26 mouse cellular contexts compared by ENCODE assay signal in the genomic region with DNA sequence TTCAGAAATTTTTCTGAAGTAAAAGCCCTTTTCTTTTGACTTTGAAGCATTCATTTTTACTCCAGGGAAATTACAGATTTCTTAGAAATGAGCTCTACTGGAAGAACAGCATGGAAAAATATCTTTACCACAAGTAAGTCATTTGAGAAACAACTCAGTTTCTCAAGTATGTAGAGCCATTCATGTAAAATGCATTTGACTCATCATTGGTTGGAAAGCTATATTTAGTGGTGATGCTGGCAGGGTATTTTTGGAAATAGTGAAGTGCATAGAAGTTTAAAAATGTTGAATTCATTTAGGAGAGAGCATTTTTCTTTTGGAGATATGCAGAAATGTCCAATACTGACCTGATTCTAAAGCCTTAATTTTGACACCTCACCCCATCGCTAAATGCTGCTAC.
A peak's percentile ranks its signal among the peaks of the same experiment; 100 is the strongest.
DNase-seq lines count a peak whose midpoint lies in the region; ATAC-seq and TF ChIP-seq lines count a peak whose summit lies in the region.
"Had no signal": no experiment of that assay in that cellular context is flagged by ENCODE, and none has a peak within 500 bp of the region (broad histone marks: within the 10 kb centered on the region; RNA-seq: fewer than 3 reads in every experiment).

No protein-coding gene starts in this region.

- 0 out of 2 replicates have a peak overlapping the region, but pooled peaks have one; percentile 12 for H3K27ac ChIP-seq in heart, embryonic 15.5 days
- H3K27ac ChIP-seq in cortical plate, adult 2 months (ENCODE audit: insufficient read depth, low read length), result peak overlapping the region; percentile 83
- no peak overlapping the region for H3K27ac ChIP-seq in forebrain, postnatal 0 days (ENCODE audit: low read depth, low read length)
- H3K27ac ChIP-seq: hindbrain, embryonic 14.5 days; limb, embryonic 10.5 days; liver, embryonic 15.5 days; lung, embryonic 15.5 days; midbrain, embryonic 15.5 days; neural tube, embryonic 15.5 days had no signal

- H3K36me3 ChIP-seq in heart, embryonic 15.5 days, result no peaks in the 10 kb centered on the region
- no peaks in the 10 kb centered on the region for H3K36me3 ChIP-seq in forebrain, postnatal 0 days (ENCODE audit: insufficient read depth)
- H3K36me3 ChIP-seq: limb, embryonic 10.5 days; liver, embryonic 15.5 days; lung, embryonic 15.5 days; midbrain, embryonic 15.5 days; neural tube, embryonic 15.5 days had no signal

- H3K4me1 ChIP-seq in heart, embryonic 15.5 days (replicated peaks), result peaks cover 18% of the 10 kb centered on the region
- peaks cover 2% of the 10 kb centered on the region; the same call in 1 of the 2 replicates for H3K4me1 ChIP-seq in cortical plate, adult 2 months (ENCODE audit: control insufficient read depth, insufficient read depth, low read length)
- no peaks in the 10 kb centered on the region for H3K4me1 ChIP-seq in forebrain, postnatal 0 days (ENCODE audit: insufficient read depth)
- H3K4me1 ChIP-seq: limb, embryonic 10.5 days; liver, embryonic 15.5 days; lung, embryonic 15.5 days; midbrain, embryonic 15.5 days; neural tube, embryonic 15.5 days had no signal

- no peak for DNase-seq in heart, postnatal 14 days
- DNase-seq in right cerebral cortex, adult 18-20 months, result peak; percentile 41
- DNase-seq in right cerebral cortex, postnatal 10 days (ENCODE audit: low spot score in 2 of 2), result no peak
- no peak for DNase-seq in forebrain, postnatal 0 days
- no peak for DNase-seq in kidney, postnatal 4 days
- DNase-seq: adrenal gland, postnatal 14 days; cerebellum, adult 9-10 months; gastrocnemius, postnatal 10 days; heart, postnatal 4 days; kidney, adult 18-20 months; layer of hippocampus, adult 9-11 months; liver; lung, postnatal 4 days; right cerebral cortex, postnatal 25 days; spleen, adult 18-20 months; thymus, postnatal 14 days had no signal

- 70% methylated on average over 1 of the region's 1 CpGs for WGBS in heart, embryonic 15.5 days
- 94% methylated on average over 1 of the region's 1 CpGs for WGBS in forebrain, postnatal 0 days

- H3K4me2 ChIP-seq in heart, embryonic 15.5 days, result no peak overlapping the region
- no peak overlapping the region for H3K4me2 ChIP-seq in forebrain, postnatal 0 days (ENCODE audit: low read depth)
- H3K4me2 ChIP-seq: heart, embryonic 11.5 days; hindbrain, embryonic 14.5 days; liver, embryonic 15.5 days; lung, embryonic 15.5 days; midbrain, embryonic 15.5 days; neural tube, embryonic 15.5 days had no signal

- no peak overlapping the region for H3K9ac ChIP-seq in heart, embryonic 15.5 days
- H3K9ac ChIP-seq in forebrain, postnatal 0 days, result no peak overlapping the region
- H3K9ac ChIP-seq: hindbrain, embryonic 14.5 days; liver, embryonic 15.5 days; lung, embryonic 15.5 days; midbrain, embryonic 15.5 days; neural tube, embryonic 15.5 days had no signal

- no peaks in the 10 kb centered on the region for H3K27me3 ChIP-seq in heart, embryonic 15.5 days
- H3K27me3 ChIP-seq in forebrain, postnatal 0 days (ENCODE audit: insufficient read depth, low read length), result no peaks in the 10 kb centered on the region
- H3K27me3 ChIP-seq: liver, embryonic 15.5 days; lung, embryonic 15.5 days; midbrain, embryonic 15.5 days; neural tube, embryonic 15.5 days had no signal

- no peaks in the 10 kb centered on the region for H3K9me3 ChIP-seq in heart, embryonic 15.5 days (replicated peaks)
- no peaks in the 10 kb centered on the region for H3K9me3 ChIP-seq in forebrain, postnatal 0 days (ENCODE audit: low read length)
- H3K9me3 ChIP-seq: limb, embryonic 10.5 days; liver, embryonic 15.5 days; lung, embryonic 15.5 days; midbrain, embryonic 15.5 days; neural tube, embryonic 15.5 days had no signal

- no peak for TF ChIP-seq CTCF in cortical plate, adult 2 months (IDR thresholded peaks at IDR 0.05; ENCODE audit: extremely low read depth, insufficient read depth, low read length)
- TF ChIP-seq CTCF in forebrain, postnatal 0 days (IDR thresholded peaks at IDR 0.05; ENCODE audit: low read depth), result no peak

- no peak overlapping the region for H3K4me3 ChIP-seq in heart, embryonic 15.5 days
- H3K4me3 ChIP-seq in cortical plate, adult 2 months (ENCODE audit: insufficient read depth, low read length), result no peak overlapping the region
- H3K4me3 ChIP-seq in forebrain, postnatal 0 days (ENCODE audit: low read depth, low read length), result no peak overlapping the region
- H3K4me3 ChIP-seq: limb, embryonic 10.5 days; liver, embryonic 15.5 days; lung, embryonic 15.5 days; midbrain, embryonic 15.5 days; neural tube, embryonic 15.5 days had no signal

- TF ChIP-seq POLR2A in cortical plate, adult 2 months (IDR thresholded peaks at IDR 0.05; ENCODE audit: extremely low read depth, insufficient read depth, low read length), result no peak

- intact Hi-C loops in heart, postnatal 14 days (cut with DNase I), result no loop called here

- no peak for ATAC-seq in heart, embryonic 15.5 days (replicated peaks; ENCODE audit: insufficient number of reproducible peaks, insufficient read depth, low FRiP score, low read depth)
- no peak for ATAC-seq in forebrain, postnatal 0 days
- ATAC-seq: inflammation-experienced regulatory T-cells, adult 6 months; midbrain, embryonic 15.5 days had no signal
